Mouse (Mus musculus): Measurements from ENCODE around the gene Tbc1d2b. TPM values are rescaled to one million over a fixed set of nuclear protein-coding genes. Genes with fewer than 3 reads are reported as not detected.

Gene Tbc1d2b
- polyA plus RNA-seq, 1 experiment from 2014 or later = 20.9 TPM

DNA sequence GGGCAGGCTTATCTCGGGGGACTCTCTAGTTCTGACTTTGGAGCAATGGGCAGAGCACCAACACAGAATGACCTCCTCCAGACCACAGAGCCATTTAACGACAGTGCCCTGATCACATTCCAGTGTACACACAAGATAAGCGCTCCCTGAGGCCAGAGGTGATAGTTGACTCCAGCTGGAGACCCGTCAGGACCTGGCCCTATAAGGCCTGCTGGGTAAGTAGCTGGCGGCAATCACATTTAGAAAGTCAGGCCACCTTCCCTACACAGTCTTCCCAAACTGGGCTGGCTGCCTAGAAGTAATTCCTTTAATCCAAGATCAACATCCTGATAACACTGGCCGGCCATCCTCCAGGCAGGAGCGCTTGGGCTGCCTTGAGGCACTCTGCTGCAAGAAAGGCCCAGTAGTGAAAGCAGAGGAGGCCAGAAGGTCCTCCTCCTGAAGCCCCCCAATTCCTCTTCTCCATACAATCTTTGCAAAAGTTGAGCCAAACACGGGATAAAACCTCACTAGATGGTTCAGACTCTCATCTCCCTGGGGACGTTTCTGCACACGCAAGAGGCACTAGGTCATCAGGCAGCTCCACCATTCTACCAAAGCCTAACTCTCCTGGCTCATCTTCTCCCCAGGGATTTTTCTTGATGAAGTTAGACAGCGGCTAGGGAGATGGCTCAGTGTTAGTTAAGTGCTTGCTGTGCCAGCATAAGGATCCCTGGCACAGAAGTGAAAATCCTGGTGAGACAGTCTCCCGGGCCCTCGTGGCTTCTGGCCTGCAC lies 9.8 kb downstream of the Tbc1d2b start:
- H3K9me3 ChIP-seq (ENCODE audit: control insufficient read depth, low read length) = no peaks in the 10 kb centered on the region
- H3K9ac ChIP-seq (ENCODE audit: low read length) = no peak overlapping the region
- 56% methylated on average over 13 of the region's 13 CpGs for WGBS
- no peak overlapping the region for H3K4me2 ChIP-seq (ENCODE audit: low read length)
- H3K4me3 ChIP-seq (ENCODE audit: low read depth, low read length) = no peak overlapping the region
- H3K36me3 ChIP-seq (ENCODE audit: control insufficient read depth, insufficient read depth, low read length) = 0 out of 2 replicates have a peak, but pooled peaks cover 3% of the 10 kb centered on the region
- no peaks in the 10 kb centered on the region for H3K27me3 ChIP-seq (replicated peaks; ENCODE audit: control insufficient read depth, insufficient read depth, low read length)
- no peak overlapping the region for H3K27ac ChIP-seq (ENCODE audit: low read depth)
- no peak for ATAC-seq (replicated peaks; ENCODE audit: low FRiP score, low TSS enrichment, low read depth)
- peaks cover 20% of the 10 kb centered on the region; the same call in 1 of the 2 replicates for H3K4me1 ChIP-seq (replicated peaks; ENCODE audit: control insufficient read depth, insufficient read depth, low read length)
- no peak for DNase-seq (ENCODE audit: low spot score)

DNA sequence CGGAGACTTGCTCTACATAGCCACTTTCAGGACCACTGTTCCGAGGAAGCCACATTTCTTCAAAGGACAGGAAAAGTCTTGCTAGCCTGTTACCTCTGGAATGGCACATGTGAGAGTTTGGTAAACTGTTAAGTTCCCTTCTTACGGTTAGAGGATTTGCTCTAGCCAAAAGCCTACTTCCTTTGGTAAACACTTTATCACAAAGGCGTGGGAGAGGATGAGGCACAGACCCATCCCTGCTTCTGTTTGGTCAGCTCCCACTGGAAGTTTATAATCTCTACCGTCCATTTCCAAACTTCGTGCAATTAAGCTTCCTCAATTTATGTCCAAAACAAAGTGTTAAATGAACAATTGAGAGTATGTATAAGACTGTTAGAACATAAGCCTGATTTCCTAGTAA lies 10.5 kb downstream of the Tbc1d2b start:
- DNase-seq (ENCODE audit: low spot score) (no peak), ATAC-seq (replicated peaks; ENCODE audit: low FRiP score, low TSS enrichment, low read depth) (no peak)
- 53% methylated on average over 6 of the region's 6 CpGs for WGBS
- 0 out of 2 replicates have a peak, but pooled peaks cover 3% of the 10 kb centered on the region for H3K36me3 ChIP-seq (ENCODE audit: control insufficient read depth, insufficient read depth, low read length)
- no peak overlapping the region for H3K9ac ChIP-seq (ENCODE audit: low read length)
- no peaks in the 10 kb centered on the region for H3K27me3 ChIP-seq (replicated peaks; ENCODE audit: control insufficient read depth, insufficient read depth, low read length)
- H3K4me1 ChIP-seq (replicated peaks; ENCODE audit: control insufficient read depth, insufficient read depth, low read length) = peaks cover 20% of the 10 kb centered on the region; the same call in 1 of the 2 replicates
- H3K4me2 ChIP-seq (ENCODE audit: low read length) = no peak overlapping the region
- H3K4me3 ChIP-seq (ENCODE audit: low read depth, low read length) = no peak overlapping the region
- H3K27ac ChIP-seq (ENCODE audit: low read depth) = no peak overlapping the region
- no peaks in the 10 kb centered on the region for H3K9me3 ChIP-seq (ENCODE audit: control insufficient read depth, low read length)

DNA sequence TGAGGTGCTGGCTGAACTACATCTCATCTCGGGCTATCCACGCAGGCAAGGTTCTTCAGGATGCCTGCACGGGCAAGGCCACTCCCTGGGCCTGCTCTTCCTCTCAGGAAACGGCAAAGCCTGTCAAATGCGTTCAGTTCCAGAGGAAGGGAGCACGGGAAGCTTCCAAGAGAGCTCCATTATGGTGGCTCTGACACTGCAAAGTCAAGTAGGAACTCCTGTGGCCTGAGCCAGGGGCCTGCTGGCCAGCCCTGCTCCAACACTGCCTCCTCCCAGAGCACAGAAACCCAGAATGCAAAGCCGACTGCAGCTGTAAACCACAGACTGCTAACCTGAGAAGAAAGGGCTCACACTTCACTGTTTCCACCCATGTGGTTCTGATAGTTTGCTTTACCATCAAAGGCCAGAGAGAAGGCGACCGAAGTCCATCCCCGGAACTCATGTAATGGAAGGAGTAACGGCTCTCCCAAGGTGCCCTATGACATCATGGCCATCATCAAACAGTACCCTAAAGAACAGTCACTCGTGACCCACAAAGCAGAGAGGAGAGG lies 11.1 kb downstream of the Tbc1d2b start:
- H3K9ac ChIP-seq (ENCODE audit: low read length) = no peak overlapping the region

DNA sequence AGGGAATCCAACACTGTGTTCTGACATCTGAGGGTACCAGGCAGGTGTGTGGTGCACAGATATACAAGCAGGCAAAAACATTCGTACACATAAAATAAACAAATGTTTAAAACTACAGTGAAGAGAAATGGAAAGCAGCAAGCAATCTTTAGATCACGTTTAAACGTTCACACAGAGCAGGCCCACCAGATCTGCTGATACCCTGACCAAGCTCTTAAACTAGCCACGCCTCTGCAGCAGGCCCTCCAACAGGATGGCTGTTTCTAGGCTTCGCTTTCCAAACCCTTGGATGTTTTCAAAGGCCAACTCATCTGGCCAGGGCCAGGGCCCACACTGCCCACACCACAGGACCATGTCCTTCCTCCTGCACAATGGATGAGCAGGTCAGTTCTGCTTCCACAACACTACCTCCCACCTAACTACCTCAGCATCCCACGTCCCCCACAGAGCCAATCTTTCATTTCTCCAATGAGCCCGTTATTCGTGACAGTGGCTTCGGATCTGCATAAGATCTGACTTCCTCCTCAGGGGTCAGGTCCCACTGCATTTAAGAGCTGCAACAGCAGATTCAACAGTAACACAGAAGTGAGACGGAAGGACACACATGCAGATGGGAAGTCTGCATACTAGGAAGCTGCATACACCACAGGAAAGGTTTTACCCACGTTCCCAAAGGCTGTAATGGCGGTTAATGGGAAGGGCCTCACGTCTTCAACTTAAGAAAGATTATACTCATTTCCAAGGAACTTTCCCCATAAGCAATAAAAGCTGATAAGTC lies 12.7 kb downstream of the Tbc1d2b start:
- H3K4me1 ChIP-seq (replicated peaks; ENCODE audit: control insufficient read depth, insufficient read depth, low read length) = peaks cover 20% of the 10 kb centered on the region; the same call in 1 of the 2 replicates
- H3K4me3 ChIP-seq (ENCODE audit: low read depth, low read length) = no peak overlapping the region
- H3K4me2 ChIP-seq (ENCODE audit: low read length) = no peak overlapping the region
- no peak overlapping the region for H3K27ac ChIP-seq (ENCODE audit: low read depth)
- 0 out of 2 replicates have a peak, but pooled peaks cover 3% of the 10 kb centered on the region for H3K36me3 ChIP-seq (ENCODE audit: control insufficient read depth, insufficient read depth, low read length)
- no peak overlapping the region for H3K9ac ChIP-seq (ENCODE audit: low read length)
- H3K27me3 ChIP-seq (replicated peaks; ENCODE audit: control insufficient read depth, insufficient read depth, low read length) = no peaks in the 10 kb centered on the region
- DNase-seq (ENCODE audit: low spot score) (no peak), ATAC-seq (replicated peaks; ENCODE audit: low FRiP score, low TSS enrichment, low read depth) (no peak)
- WGBS = 71% methylated on average over 13 of the region's 13 CpGs
- H3K9me3 ChIP-seq (ENCODE audit: control insufficient read depth, low read length) = no peaks in the 10 kb centered on the region

More for the DNA sequence above, 11.1 kb downstream of the Tbc1d2b start:
- DNase-seq (ENCODE audit: low spot score) (no peak), ATAC-seq (replicated peaks; ENCODE audit: low FRiP score, low TSS enrichment, low read depth) (no peak)
- no peak overlapping the region for H3K4me2 ChIP-seq (ENCODE audit: low read length)
- no peak overlapping the region for H3K4me3 ChIP-seq (ENCODE audit: low read depth, low read length)
- 0 out of 2 replicates have a peak, but pooled peaks cover 3% of the 10 kb centered on the region for H3K36me3 ChIP-seq (ENCODE audit: control insufficient read depth, insufficient read depth, low read length)
- H3K9me3 ChIP-seq (ENCODE audit: control insufficient read depth, low read length) = no peaks in the 10 kb centered on the region
- 65% methylated on average over 12 of the region's 12 CpGs for WGBS
- peaks cover 20% of the 10 kb centered on the region; the same call in 1 of the 2 replicates for H3K4me1 ChIP-seq (replicated peaks; ENCODE audit: control insufficient read depth, insufficient read depth, low read length)
- no peaks in the 10 kb centered on the region for H3K27me3 ChIP-seq (replicated peaks; ENCODE audit: control insufficient read depth, insufficient read depth, low read length)
- no peak overlapping the region for H3K27ac ChIP-seq (ENCODE audit: low read depth)

DNA sequence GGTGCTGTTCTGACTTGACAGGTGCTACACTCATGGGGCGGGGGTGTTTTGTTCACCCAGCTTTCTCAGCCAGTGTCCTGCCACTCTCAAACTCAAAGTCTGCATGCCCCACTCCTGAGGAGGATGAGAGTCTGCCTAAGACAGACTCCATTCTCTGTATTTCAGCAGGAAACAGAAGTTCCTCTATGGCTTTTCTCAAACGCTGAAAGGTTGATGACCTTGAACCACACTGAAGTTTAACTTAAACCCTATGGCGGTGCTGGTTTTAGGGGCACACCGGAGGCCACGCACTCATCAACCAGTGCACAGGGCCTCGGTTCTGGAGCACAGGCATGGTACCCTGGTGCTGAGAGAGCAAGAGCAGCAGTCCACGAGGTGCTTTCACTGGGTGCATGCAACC lies 13.4 kb downstream of the Tbc1d2b start:
- peaks cover 20% of the 10 kb centered on the region; the same call in 1 of the 2 replicates for H3K4me1 ChIP-seq (replicated peaks; ENCODE audit: control insufficient read depth, insufficient read depth, low read length)
- DNase-seq (ENCODE audit: low spot score) (no peak), ATAC-seq (replicated peaks; ENCODE audit: low FRiP score, low TSS enrichment, low read depth) (no peak)
- 65% methylated on average over 7 of the region's 7 CpGs for WGBS
- no peak overlapping the region for H3K4me2 ChIP-seq (ENCODE audit: low read length)
- H3K36me3 ChIP-seq (ENCODE audit: control insufficient read depth, insufficient read depth, low read length) = 0 out of 2 replicates have a peak, but pooled peaks cover 3% of the 10 kb centered on the region
- H3K27ac ChIP-seq (ENCODE audit: low read depth) = no peak overlapping the region
- H3K9me3 ChIP-seq (ENCODE audit: control insufficient read depth, low read length) = no peaks in the 10 kb centered on the region
- no peak overlapping the region for H3K9ac ChIP-seq (ENCODE audit: low read length)
- no peak overlapping the region for H3K4me3 ChIP-seq (ENCODE audit: low read depth, low read length)
- H3K27me3 ChIP-seq (replicated peaks; ENCODE audit: control insufficient read depth, insufficient read depth, low read length) = no peaks in the 10 kb centered on the region

DNA sequence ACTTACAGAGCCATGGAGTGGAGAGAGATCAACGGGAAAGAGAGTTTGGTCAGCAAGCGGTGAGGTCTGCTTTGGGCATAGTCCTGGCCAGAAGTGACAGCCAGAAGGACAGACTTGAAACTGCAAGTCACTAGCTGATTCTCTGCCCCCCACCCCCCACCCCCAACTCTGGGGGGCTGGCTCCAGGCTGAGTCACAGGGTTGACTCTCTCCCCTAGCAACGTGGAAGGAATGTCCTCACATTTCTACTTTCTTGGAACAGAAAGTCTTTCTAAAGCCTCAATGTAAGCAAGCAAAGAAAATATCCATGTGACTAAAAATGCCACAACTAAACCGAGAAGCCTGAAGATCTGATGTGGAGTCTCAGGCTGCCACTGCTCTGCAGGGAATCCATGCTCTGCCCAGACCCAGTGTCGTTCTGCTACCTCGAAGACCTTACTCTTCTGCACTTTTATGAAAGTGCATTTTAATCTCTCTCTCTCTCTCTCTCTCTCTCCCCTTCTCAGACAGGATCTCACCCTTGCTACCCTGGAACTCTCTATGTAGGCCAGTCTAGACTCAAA lies 14.7 kb downstream of the Tbc1d2b start:
- ATAC-seq (replicated peaks; ENCODE audit: low FRiP score, low TSS enrichment, low read depth) (no peak), DNase-seq (ENCODE audit: low spot score) (no peak)
- peaks cover 16% of the 10 kb centered on the region; the same call in 1 of the 2 replicates for H3K4me1 ChIP-seq (replicated peaks; ENCODE audit: control insufficient read depth, insufficient read depth, low read length)
- H3K36me3 ChIP-seq (ENCODE audit: control insufficient read depth, insufficient read depth, low read length) = 0 out of 2 replicates have a peak, but pooled peaks cover 3% of the 10 kb centered on the region
- H3K4me3 ChIP-seq (ENCODE audit: low read depth, low read length) = no peak overlapping the region
- H3K27ac ChIP-seq (ENCODE audit: low read depth) = no peak overlapping the region
- no peak overlapping the region for H3K9ac ChIP-seq (ENCODE audit: low read length)
- H3K27me3 ChIP-seq (replicated peaks; ENCODE audit: control insufficient read depth, insufficient read depth, low read length) = no peaks in the 10 kb centered on the region
- H3K9me3 ChIP-seq (ENCODE audit: control insufficient read depth, low read length) = no peaks in the 10 kb centered on the region
- H3K4me2 ChIP-seq (ENCODE audit: low read length) = no peak overlapping the region
- WGBS = 64% methylated on average over 6 of the region's 6 CpGs

DNA sequence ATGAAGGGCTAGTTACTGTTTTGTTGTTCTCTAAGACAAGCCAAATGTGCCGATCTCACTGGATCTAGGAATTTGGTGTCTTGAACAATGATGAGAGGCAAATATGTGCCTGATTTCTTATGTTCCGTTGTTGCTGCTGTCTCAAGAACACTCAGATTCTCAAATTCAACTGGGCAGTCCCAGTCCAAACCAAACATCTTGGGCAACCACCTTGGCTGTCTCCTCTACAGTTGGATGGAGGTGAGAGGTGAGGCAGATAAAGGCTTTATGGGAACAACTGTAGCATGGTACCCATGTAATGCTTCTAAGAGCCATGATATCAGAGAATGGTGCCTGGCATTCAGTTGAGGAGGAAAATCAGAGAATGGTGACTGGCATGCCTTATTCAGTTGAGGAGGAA lies 17.4 kb downstream of the Tbc1d2b start:
- Histone ChIP-seq H3K9ac (ENCODE audit: low read length) (no peak overlapping the region), H3K36me3 (ENCODE audit: control insufficient read depth, insufficient read depth, low read length) (peaks cover 5% of the 10 kb centered on the region; the same call in 1 of the 2 replicates), H3K27me3 (replicated peaks; ENCODE audit: control insufficient read depth, insufficient read depth, low read length) (no peaks in the 10 kb centered on the region), H3K27ac (ENCODE audit: low read depth) (no peak overlapping the region), H3K9me3 (ENCODE audit: control insufficient read depth, low read length) (no peaks in the 10 kb centered on the region), H3K4me1 (replicated peaks; ENCODE audit: control insufficient read depth, insufficient read depth, low read length) (no peaks in the 10 kb centered on the region), H3K4me2 (ENCODE audit: low read length) (no peak overlapping the region), H3K4me3 (ENCODE audit: low read depth, low read length) (no peak overlapping the region)
- DNase-seq (ENCODE audit: low spot score) (no peak), ATAC-seq (replicated peaks; ENCODE audit: low FRiP score, low TSS enrichment, low read depth) (no peak)
- WGBS = 89% methylated on average over 2 of the region's 2 CpGs

DNA sequence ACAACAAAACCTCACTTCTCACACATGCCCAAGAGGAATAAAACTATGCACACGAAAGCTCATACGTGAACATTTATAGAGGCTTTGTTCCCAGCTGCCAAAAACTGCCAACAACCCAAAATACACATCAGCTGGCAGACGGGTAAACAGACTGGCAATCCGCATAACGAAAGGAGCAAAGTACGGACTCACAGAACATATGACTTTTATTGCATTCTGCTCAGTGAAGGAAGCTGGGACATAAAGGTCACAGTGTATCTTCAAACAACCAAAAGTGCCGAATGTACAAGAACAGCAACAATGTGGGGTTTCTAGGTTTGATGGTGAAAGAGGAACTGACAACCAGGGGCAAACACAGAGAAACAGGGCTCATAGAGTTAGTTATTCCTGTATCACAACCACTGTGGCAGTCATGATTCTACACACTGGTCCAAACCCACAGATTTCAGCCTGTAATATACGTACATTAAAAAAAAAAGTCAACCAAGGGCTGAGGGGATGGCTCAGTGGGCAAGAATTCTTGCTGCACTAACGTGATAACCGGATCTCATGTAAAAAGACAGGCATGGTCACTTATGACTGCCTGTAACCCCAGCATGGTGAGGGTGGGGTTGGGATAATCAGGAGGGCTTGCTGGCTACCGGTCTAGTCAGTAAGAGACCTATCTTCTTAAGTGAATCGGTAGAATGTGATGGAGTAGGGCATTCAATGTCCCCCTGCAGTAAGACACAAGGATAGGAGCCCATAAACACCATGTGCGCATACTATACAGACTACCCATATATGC lies 19.4 kb downstream of the Tbc1d2b start:
- Histone ChIP-seq H3K36me3 (ENCODE audit: control insufficient read depth, insufficient read depth, low read length) (peaks cover 21% of the 10 kb centered on the region), H3K27me3 (replicated peaks; ENCODE audit: control insufficient read depth, insufficient read depth, low read length) (no peaks in the 10 kb centered on the region), H3K9me3 (ENCODE audit: control insufficient read depth, low read length) (no peaks in the 10 kb centered on the region), H3K4me3 (ENCODE audit: low read depth, low read length) (no peak overlapping the region), H3K4me1 (replicated peaks; ENCODE audit: control insufficient read depth, insufficient read depth, low read length) (no peaks in the 10 kb centered on the region), H3K4me2 (ENCODE audit: low read length) (no peak overlapping the region), H3K9ac (ENCODE audit: low read length) (no peak overlapping the region), H3K27ac (ENCODE audit: low read depth) (no peak overlapping the region)
- no peak for DNase-seq (ENCODE audit: low spot score)
- 80% methylated on average over 13 of the region's 13 CpGs for WGBS
- ATAC-seq (replicated peaks; ENCODE audit: low FRiP score, low TSS enrichment, low read depth) = no peak
